Mouse (Mus musculus): ENCODE data around the gene Shcbp1l. TPM values are rescaled to one million over a fixed set of nuclear protein-coding genes. Genes with fewer than 3 reads are reported as not detected.

Gene Shcbp1l
- polyA plus RNA-seq, 1 experiment from 2014 or later, result 0.26 TPM

DNA sequence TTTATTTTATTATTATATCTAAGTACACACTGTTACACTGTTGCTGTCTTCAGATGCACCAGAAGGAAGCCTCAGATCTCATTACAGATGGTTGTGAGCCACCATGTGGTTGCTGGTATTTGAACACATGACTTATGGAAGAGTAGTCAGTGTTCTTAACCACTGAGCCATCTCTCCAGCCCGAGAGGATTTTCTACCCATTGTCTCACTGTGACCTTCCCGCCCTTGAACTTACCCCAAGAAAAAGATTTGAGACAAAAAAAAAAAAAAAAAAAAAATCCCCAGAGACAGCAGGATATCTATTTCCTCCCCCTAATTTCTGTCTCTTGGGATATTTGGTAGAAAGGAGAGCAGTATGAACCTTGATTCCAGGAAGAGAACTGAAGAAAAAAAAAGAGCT lies 64.6 kb downstream of the Shcbp1l start:
- 40% methylated on average over 2 of the region's 2 CpGs for WGBS
- no peak for ATAC-seq (replicated peaks; ENCODE audit: extremely low read depth, insufficient read depth, low FRiP score)
- no peak overlapping the region for H3K9ac ChIP-seq (ENCODE audit: low read length)
- H3K27ac ChIP-seq (ENCODE audit: low read length), result no peak overlapping the region
- no peaks in the 10 kb centered on the region for H3K9me3 ChIP-seq (replicated peaks; ENCODE audit: control insufficient read depth, low read length)
- no peaks in the 10 kb centered on the region for H3K27me3 ChIP-seq (ENCODE audit: control insufficient read depth, insufficient read depth, low read length)
- no peak overlapping the region for H3K4me2 ChIP-seq (ENCODE audit: low read depth, low read length)
- no peak overlapping the region for H3K4me3 ChIP-seq (ENCODE audit: low read length)
- H3K36me3 ChIP-seq (ENCODE audit: control insufficient read depth, insufficient read depth), result no peaks in the 10 kb centered on the region
- peaks cover 16% of the 10 kb centered on the region for H3K4me1 ChIP-seq (ENCODE audit: control insufficient read depth, insufficient read depth, low read length)

DNA sequence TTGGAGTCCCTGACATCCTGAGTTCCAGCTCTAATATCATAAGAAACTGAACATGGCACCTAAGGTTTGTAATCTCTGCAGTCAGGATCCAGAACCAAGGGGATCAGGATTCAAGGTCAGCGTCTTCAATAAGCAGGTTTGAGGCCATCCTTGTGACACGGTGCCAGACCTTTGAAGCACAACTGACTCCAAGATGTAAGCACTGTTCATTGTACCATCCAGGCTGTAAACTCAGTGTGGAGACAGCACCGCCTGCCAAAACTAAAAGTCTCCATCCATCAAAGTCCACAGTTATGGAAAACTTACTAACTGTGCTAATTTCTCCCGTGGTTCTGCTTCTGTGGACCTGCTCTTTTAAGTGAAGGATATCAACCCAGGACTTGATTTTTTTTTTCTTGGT lies 65.0 kb downstream of the Shcbp1l start:
- no peak overlapping the region for H3K4me3 ChIP-seq (ENCODE audit: low read length)

GRCm38 (mm10) chr1:153491345-153491744 lies 66.4 kb downstream of the Shcbp1l start:
- Histone ChIP-seq H3K4me3 (ENCODE audit: low read length) (no peak overlapping the region), H3K27me3 (ENCODE audit: control insufficient read depth, insufficient read depth, low read length) (no peaks in the 10 kb centered on the region), H3K9me3 (replicated peaks; ENCODE audit: control insufficient read depth, low read length) (no peaks in the 10 kb centered on the region), H3K27ac (ENCODE audit: low read length) (no peak overlapping the region), H3K4me2 (ENCODE audit: low read depth, low read length) (no peak overlapping the region), H3K36me3 (ENCODE audit: control insufficient read depth, insufficient read depth) (no peaks in the 10 kb centered on the region), H3K4me1 (ENCODE audit: control insufficient read depth, insufficient read depth, low read length) (peaks cover under 1% of the 10 kb centered on the region; the same call in 1 of the 2 replicates), H3K9ac (ENCODE audit: low read length) (no peak overlapping the region)
- whole genome bisulfite sequencing, result 85% methylated on average over 2 of the region's 2 CpGs
- ATAC-seq (replicated peaks; ENCODE audit: extremely low read depth, insufficient read depth, low FRiP score), result no peak

More for the DNA sequence above, 65.0 kb downstream of the Shcbp1l start:
- Histone ChIP-seq H3K4me1 (ENCODE audit: control insufficient read depth, insufficient read depth, low read length) (peaks cover 12% of the 10 kb centered on the region), H3K4me2 (ENCODE audit: low read depth, low read length) (no peak overlapping the region), H3K27ac (ENCODE audit: low read length) (no peak overlapping the region), H3K27me3 (ENCODE audit: control insufficient read depth, insufficient read depth, low read length) (no peaks in the 10 kb centered on the region), H3K36me3 (ENCODE audit: control insufficient read depth, insufficient read depth) (no peaks in the 10 kb centered on the region), H3K9ac (ENCODE audit: low read length) (no peak overlapping the region), H3K9me3 (replicated peaks; ENCODE audit: control insufficient read depth, low read length) (no peaks in the 10 kb centered on the region)
- ATAC-seq (replicated peaks; ENCODE audit: extremely low read depth, insufficient read depth, low FRiP score), result no peak
- WGBS, result 77% methylated on average over 4 of the region's 4 CpGs

DNA sequence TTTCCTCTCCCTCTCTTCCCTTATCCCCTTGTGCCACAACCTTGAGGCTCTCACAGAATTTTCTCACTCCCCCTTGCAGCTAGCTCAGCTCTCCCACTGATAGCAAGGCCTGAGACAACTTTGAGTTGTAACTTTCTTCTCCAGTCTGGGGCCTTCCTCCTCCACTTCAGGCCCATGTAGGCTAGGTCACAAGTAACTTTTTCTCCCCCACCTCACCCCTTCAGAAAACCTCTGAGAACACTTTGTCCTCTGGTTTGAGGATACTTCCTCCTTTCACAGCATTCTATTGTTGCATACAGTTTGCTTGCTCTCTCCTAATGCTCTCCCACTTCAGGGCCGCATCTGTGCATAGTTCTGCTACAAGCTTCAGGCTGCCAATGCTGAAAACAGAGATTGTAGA lies 66.9 kb downstream of the Shcbp1l start:
- 90% methylated on average over 1 of the region's 1 CpGs for WGBS
- ATAC-seq (replicated peaks; ENCODE audit: extremely low read depth, insufficient read depth, low FRiP score), result no peak
- H3K4me2 ChIP-seq (ENCODE audit: low read depth, low read length), result no peak overlapping the region

GRCm38 (mm10) chr1:153493338-153493737 lies 68.4 kb downstream of the Shcbp1l start:
- H3K9me3 ChIP-seq (replicated peaks; ENCODE audit: control insufficient read depth, low read length), result no peaks in the 10 kb centered on the region
- no peak for ATAC-seq (replicated peaks; ENCODE audit: extremely low read depth, insufficient read depth, low FRiP score)
- no peak overlapping the region for H3K4me3 ChIP-seq (ENCODE audit: low read length)
- H3K36me3 ChIP-seq (ENCODE audit: control insufficient read depth, insufficient read depth), result no peaks in the 10 kb centered on the region
- no peak overlapping the region for H3K4me2 ChIP-seq (ENCODE audit: low read depth, low read length)
- no peak overlapping the region for H3K27ac ChIP-seq (ENCODE audit: low read length)
- H3K4me1 ChIP-seq (ENCODE audit: control insufficient read depth, insufficient read depth, low read length), result no peaks in the 10 kb centered on the region
- no peak overlapping the region for H3K9ac ChIP-seq (ENCODE audit: low read length)
- no peaks in the 10 kb centered on the region for H3K27me3 ChIP-seq (ENCODE audit: control insufficient read depth, insufficient read depth, low read length)
- 28% methylated on average over 4 of the region's 4 CpGs for WGBS

More for the DNA sequence above, 66.9 kb downstream of the Shcbp1l start:
- Histone ChIP-seq H3K9ac (ENCODE audit: low read length) (no peak overlapping the region), H3K27me3 (ENCODE audit: control insufficient read depth, insufficient read depth, low read length) (no peaks in the 10 kb centered on the region), H3K4me1 (ENCODE audit: control insufficient read depth, insufficient read depth, low read length) (no peaks in the 10 kb centered on the region), H3K9me3 (replicated peaks; ENCODE audit: control insufficient read depth, low read length) (no peaks in the 10 kb centered on the region), H3K36me3 (ENCODE audit: control insufficient read depth, insufficient read depth) (no peaks in the 10 kb centered on the region), H3K4me3 (ENCODE audit: low read length) (no peak overlapping the region), H3K27ac (ENCODE audit: low read length) (no peak overlapping the region)

DNA sequence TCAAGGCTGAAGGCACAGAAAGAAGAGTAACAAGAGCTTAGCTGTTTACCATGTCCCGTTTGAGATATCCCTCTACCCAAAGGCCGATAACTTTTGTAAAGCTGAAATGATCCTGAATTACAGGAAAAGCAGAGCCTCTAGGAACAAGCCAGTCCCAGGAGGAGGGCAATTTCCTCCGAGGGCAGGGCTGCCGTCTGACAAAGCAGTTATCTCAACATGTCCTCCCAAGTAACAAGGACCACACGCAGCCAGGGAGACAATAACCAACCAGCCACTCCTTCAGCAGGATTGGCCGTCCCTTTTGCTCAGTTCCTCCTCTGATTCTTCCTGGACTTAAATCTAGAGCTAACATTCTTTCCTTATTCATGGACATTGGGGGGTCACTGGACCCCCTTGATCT lies 69.0 kb downstream of the Shcbp1l start:
- no peak overlapping the region for H3K9ac ChIP-seq (ENCODE audit: low read length)
- H3K4me2 ChIP-seq (ENCODE audit: low read depth, low read length), result no peak overlapping the region
- WGBS, result 31% methylated on average over 6 of the region's 6 CpGs
- H3K4me3 ChIP-seq (ENCODE audit: low read length), result no peak overlapping the region
- ATAC-seq (replicated peaks; ENCODE audit: extremely low read depth, insufficient read depth, low FRiP score), result no peak
- H3K27me3 ChIP-seq (ENCODE audit: control insufficient read depth, insufficient read depth, low read length), result no peaks in the 10 kb centered on the region
- no peaks in the 10 kb centered on the region for H3K9me3 ChIP-seq (replicated peaks; ENCODE audit: control insufficient read depth, low read length)
- no peaks in the 10 kb centered on the region for H3K4me1 ChIP-seq (ENCODE audit: control insufficient read depth, insufficient read depth, low read length)
- H3K27ac ChIP-seq (ENCODE audit: low read length), result no peak overlapping the region
- no peaks in the 10 kb centered on the region for H3K36me3 ChIP-seq (ENCODE audit: control insufficient read depth, insufficient read depth)

- Histone ChIP-seq H3K27ac (ENCODE audit: low read length) (no peak overlapping the region), H3K4me2 (ENCODE audit: low read depth, low read length) (no peak overlapping the region), H3K36me3 (ENCODE audit: control insufficient read depth, insufficient read depth) (no peaks in the 10 kb centered on the region), H3K4me3 (ENCODE audit: low read length) (no peak overlapping the region), H3K4me1 (ENCODE audit: control insufficient read depth, insufficient read depth, low read length) (no peaks in the 10 kb centered on the region), H3K9me3 (replicated peaks; ENCODE audit: control insufficient read depth, low read length) (no peaks in the 10 kb centered on the region), H3K9ac (ENCODE audit: low read length) (no peak overlapping the region), H3K27me3 (ENCODE audit: control insufficient read depth, insufficient read depth, low read length) (no peaks in the 10 kb centered on the region)
- no peak for ATAC-seq (replicated peaks; ENCODE audit: extremely low read depth, insufficient read depth, low FRiP score)
- WGBS, result 79% methylated on average over 3 of the region's 3 CpGs
Observed at GRCm38 (mm10) chr1:153496030-153496429, 71.1 kb downstream of the Shcbp1l start.

- Histone ChIP-seq H3K9me3 (replicated peaks; ENCODE audit: control insufficient read depth, low read length) (no peaks in the 10 kb centered on the region), H3K4me2 (ENCODE audit: low read depth, low read length) (no peak overlapping the region), H3K36me3 (ENCODE audit: control insufficient read depth, insufficient read depth) (no peaks in the 10 kb centered on the region), H3K27ac (ENCODE audit: low read length) (no peak overlapping the region), H3K4me3 (ENCODE audit: low read length) (no peak overlapping the region), H3K9ac (ENCODE audit: low read length) (no peak overlapping the region), H3K27me3 (ENCODE audit: control insufficient read depth, insufficient read depth, low read length) (no peaks in the 10 kb centered on the region), H3K4me1 (ENCODE audit: control insufficient read depth, insufficient read depth, low read length) (no peaks in the 10 kb centered on the region)
- 85% methylated on average over 9 of the region's 9 CpGs for WGBS
- no peak for ATAC-seq (replicated peaks; ENCODE audit: extremely low read depth, insufficient read depth, low FRiP score)
Observed at GRCm38 (mm10) chr1:153500030-153500429, 75.1 kb downstream of the Shcbp1l start.

GRCm38 (mm10) chr1:153501644-153502321 lies 76.8 kb downstream of the Shcbp1l start:
- Histone ChIP-seq H3K9ac (ENCODE audit: low read length) (no peak overlapping the region), H3K4me3 (ENCODE audit: low read length) (no peak overlapping the region), H3K4me2 (ENCODE audit: low read depth, low read length) (no peak overlapping the region), H3K27ac (ENCODE audit: low read length) (no peak overlapping the region; the same call in 1 of the 2 replicates), H3K27me3 (ENCODE audit: control insufficient read depth, insufficient read depth, low read length) (no peaks in the 10 kb centered on the region), H3K4me1 (ENCODE audit: control insufficient read depth, insufficient read depth, low read length) (no peaks in the 10 kb centered on the region), H3K36me3 (ENCODE audit: control insufficient read depth, insufficient read depth) (no peaks in the 10 kb centered on the region), H3K9me3 (replicated peaks; ENCODE audit: control insufficient read depth, low read length) (no peaks in the 10 kb centered on the region)
- no peak for ATAC-seq (replicated peaks; ENCODE audit: extremely low read depth, insufficient read depth, low FRiP score)
- 49% methylated on average over 5 of the region's 5 CpGs for WGBS

Data from heart, embryonic 16.5 days (tissue).